ENCODE assay signal across 8 mouse cellular contexts in the genomic region with DNA sequence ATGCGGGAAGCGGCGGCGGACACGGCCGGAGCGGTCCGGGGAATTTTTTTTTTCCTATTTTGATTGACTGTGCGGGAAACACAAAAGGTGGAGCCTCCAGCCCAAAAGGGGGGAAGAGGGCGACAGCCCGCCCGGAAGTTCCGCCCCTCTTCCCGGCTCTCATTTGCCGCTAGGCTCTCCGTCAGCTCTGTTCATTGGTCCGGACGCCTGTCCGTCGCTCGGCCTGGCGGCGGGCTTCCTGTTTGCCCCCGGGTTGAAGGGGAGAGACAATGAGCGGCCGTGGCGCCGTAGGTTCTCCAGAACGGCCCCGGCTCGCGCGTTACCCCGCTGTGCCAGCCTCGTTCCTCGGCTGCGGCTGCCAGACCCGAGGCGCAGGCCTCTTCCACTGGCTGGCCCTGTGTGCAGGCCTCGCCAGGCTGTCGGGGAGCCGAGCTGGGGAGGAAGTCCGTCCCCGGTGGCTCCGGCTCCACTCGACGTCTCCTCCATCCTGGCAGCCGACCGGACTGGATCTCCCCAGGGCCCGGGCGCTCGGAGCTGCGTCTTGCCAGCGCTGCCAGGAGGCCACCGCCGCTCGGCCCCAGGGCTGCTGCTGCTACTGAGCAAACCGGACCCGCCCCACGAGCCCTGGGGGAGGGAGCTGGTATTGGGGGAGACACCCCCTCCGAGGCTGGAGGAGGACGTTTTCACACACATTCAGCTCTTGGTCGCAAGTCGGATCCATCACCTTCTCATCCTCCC. TPM values are rescaled to one million over a fixed set of nuclear protein-coding genes. Genes with fewer than 3 reads are reported as not detected.
DNase-seq lines count a peak whose midpoint lies in the region; ATAC-seq and TF ChIP-seq lines count a peak whose summit lies in the region.

A gene (minus strand): TSS at position 110 of the 738 bp plus-strand sequence.

- no peaks in the 10 kb centered on the region for H3K9me3 ChIP-seq in embryonic facial prominence, embryonic 15.5 days (replicated peaks)
- no peaks in the 10 kb centered on the region for H3K9me3 ChIP-seq in limb, embryonic 14.5 days (ENCODE audit: control insufficient read depth, low read length)
- no peaks in the 10 kb centered on the region for H3K9me3 ChIP-seq in midbrain, postnatal 0 days (ENCODE audit: low read length)

- peak within 1 kb of the TSS; percentile 100 for H3K9ac ChIP-seq in embryonic facial prominence, embryonic 15.5 days
- peak within 1 kb of the TSS; percentile 100 for H3K9ac ChIP-seq in limb, embryonic 14.5 days (ENCODE audit: low read depth, low read length, severe bottlenecking)
- H3K9ac ChIP-seq in midbrain, postnatal 0 days (replicated peaks; ENCODE audit: low read length, poor library complexity, severe bottlenecking): peak within 1 kb of the TSS; percentile 100

- peaks cover 4% of the 10 kb centered on the region; the same call in 1 of the 2 replicates for H3K4me1 ChIP-seq in bone marrow, adult 2 months (ENCODE audit: control insufficient read depth, insufficient read depth, low read length)
- peaks cover 11% of the 10 kb centered on the region for H3K4me1 ChIP-seq in embryonic facial prominence, embryonic 15.5 days
- H3K4me1 ChIP-seq in limb, embryonic 14.5 days (ENCODE audit: control insufficient read depth, insufficient read depth, low read length): peaks cover 20% of the 10 kb centered on the region
- 0 out of 2 replicates have a peak, but pooled peaks cover 4% of the 10 kb centered on the region for H3K4me1 ChIP-seq in midbrain, postnatal 0 days (ENCODE audit: insufficient read depth, low read length)

- DNase-seq in 416B (ENCODE audit: low read depth): peak; percentile 98
- peak; percentile 96 for DNase-seq in heart, adult 8-10 months (ENCODE audit: low spot score)
- DNase-seq in kidney, adult 9 months: peak; percentile 98
- peak; percentile 98 for DNase-seq in limb, embryonic 14.5 days (ENCODE audit: low spot score)
- DNase-seq in midbrain, postnatal 0 days (ENCODE audit: low spot score): peak; percentile 99
- DNase-seq in spleen, postnatal 14 days (ENCODE audit: low spot score in 2 of 2): peak; percentile 91 to 92

- peak within 1 kb of the TSS; percentile 77 for H3K4me3 ChIP-seq in bone marrow, adult 2 months (replicated peaks; ENCODE audit: control insufficient read depth, low read depth, low read length)
- H3K4me3 ChIP-seq in embryonic facial prominence, embryonic 15.5 days (replicated peaks): peak within 1 kb of the TSS; percentile 97
- H3K4me3 ChIP-seq in limb, embryonic 14.5 days (replicated peaks; ENCODE audit: low read length): peak within 1 kb of the TSS; percentile 89
- peak within 1 kb of the TSS; percentile 98 for H3K4me3 ChIP-seq in midbrain, postnatal 0 days (ENCODE audit: low read depth, low read length)

- peak; percentile 95 for TF ChIP-seq POLR2A in bone marrow, adult 2 months (IDR thresholded peaks at IDR 0.05; ENCODE audit: borderline replicate concordance, control insufficient read depth, low read depth, low read length)
- peak; percentile 78; the same call in 1 of the 2 replicates for TF ChIP-seq POLR2A in limb, embryonic 14.5 days (IDR thresholded peaks at IDR 0.05; ENCODE audit: borderline replicate concordance, extremely low read depth, insufficient read depth, insufficient read length)

- no peaks in the 10 kb centered on the region for H3K27me3 ChIP-seq in embryonic facial prominence, embryonic 15.5 days
- no peaks in the 10 kb centered on the region for H3K27me3 ChIP-seq in limb, embryonic 14.5 days (ENCODE audit: control insufficient read depth, insufficient read depth, low read length)
- H3K27me3 ChIP-seq in midbrain, postnatal 0 days (ENCODE audit: insufficient read depth, low read length): no peaks in the 10 kb centered on the region

- WGBS in bone marrow, adult 2 months: under 1% methylated on average over 64 of the region's 64 CpGs
- WGBS in embryonic facial prominence, embryonic 15.5 days: under 1% methylated on average over 63 of the region's 64 CpGs
- under 1% methylated on average over 44 of the region's 64 CpGs for WGBS in limb, embryonic 14.5 days
- WGBS in midbrain, postnatal 0 days: under 1% methylated on average over 47 of the region's 64 CpGs

- no peak for TF ChIP-seq CTCF in bone marrow, adult 2 months (IDR thresholded peaks at IDR 0.05; ENCODE audit: control insufficient read depth, insufficient read depth, low read length)
- TF ChIP-seq CTCF in midbrain, postnatal 0 days (IDR thresholded peaks at IDR 0.05): no peak

- H3K27ac ChIP-seq in bone marrow, adult 2 months (ENCODE audit: control insufficient read depth, insufficient read depth, low read depth, low read length, poor library complexity): peak within 1 kb of the TSS; percentile 100
- H3K27ac ChIP-seq in embryonic facial prominence, embryonic 15.5 days (replicated peaks): peak within 1 kb of the TSS; percentile 100
- H3K27ac ChIP-seq in limb, embryonic 14.5 days (replicated peaks; ENCODE audit: low read depth, low read length): peak within 1 kb of the TSS; percentile 100
- H3K27ac ChIP-seq in midbrain, postnatal 0 days (ENCODE audit: low read depth, low read length): peak within 1 kb of the TSS; percentile 100

- peak within 1 kb of the TSS; percentile 61 for H3K4me2 ChIP-seq in embryonic facial prominence, embryonic 15.5 days (replicated peaks)
- peak within 1 kb of the TSS; percentile 56 for H3K4me2 ChIP-seq in limb, embryonic 14.5 days (replicated peaks; ENCODE audit: low read depth, low read length, severe bottlenecking)
- peak within 1 kb of the TSS; percentile 71 for H3K4me2 ChIP-seq in midbrain, postnatal 0 days (ENCODE audit: low read depth, low read length, poor library complexity, severe bottlenecking)

- ATAC-seq in embryonic facial prominence, embryonic 15.5 days (ENCODE audit: insufficient number of reproducible peaks, low FRiP score, low TSS enrichment, low read depth): peak; percentile 90
- peak; percentile 87 for ATAC-seq in limb, embryonic 14.5 days (ENCODE audit: low FRiP score, low read depth)
- peak; percentile 93 for ATAC-seq in midbrain, postnatal 0 days (ENCODE audit: low FRiP score)

- no peaks in the 10 kb centered on the region for H3K36me3 ChIP-seq in embryonic facial prominence, embryonic 15.5 days
- H3K36me3 ChIP-seq in limb, embryonic 14.5 days (ENCODE audit: control insufficient read depth, insufficient read depth, low read length): 0 out of 2 replicates have a peak, but pooled peaks cover 8% of the 10 kb centered on the region
- H3K36me3 ChIP-seq in midbrain, postnatal 0 days (ENCODE audit: insufficient read depth, low read length): no peaks in the 10 kb centered on the region

RNA-seq across cellular contexts. Expression of the gene that starts here (rescaled TPM):
- polyA plus RNA-seq in bone marrow, adult 2 months (2011; ENCODE audit: insufficient read depth, insufficient read length, low replicate concordance, missing spikeins): 34.0 and 40.0 TPM in 2 replicates
- 52.0 and 58.8 TPM in 2 replicates for polyA plus RNA-seq in embryonic facial prominence, embryonic 15.5 days (2015; fragmentation: Nextera tagmentation; extraction: Ambion mirVana)
- total RNA-seq in heart, adult 8-10 months (2022): 10 to 100 TPM; 31.0 to 34.0 (median 32.0) TPM
- 40.3 and 42.4 TPM in 2 replicates for polyA plus RNA-seq in limb, embryonic 14.5 days (2012; rRNA removed)
- 70.1 and 75.2 TPM in 2 replicates for polyA plus RNA-seq in limb, embryonic 14.5 days (2014; fragmentation: Nextera tagmentation; extraction: Ambion mirVana)
- total RNA-seq in midbrain, postnatal 0 days (2014; rRNA removed): 73.3 and 80.5 TPM in 2 replicates
- 20.1 and 23.4 TPM in 2 replicates for polyA plus RNA-seq in midbrain, postnatal 0 days (2015; fragmentation: Nextera tagmentation; extraction: Ambion mirVana)

Comparison
In these comparisons a context has a peak if more than half of its experiments do, and no peak if none do; other contexts are left out.
1. Peak in every context shown above with its lines: DNase-seq, ATAC-seq, H3K4me3 ChIP-seq and H3K27ac ChIP-seq.